Mouse (Mus musculus) megakaryocyte, embryonic 14.5 days (primary cell): ENCODE measurements around the gene Ccdc138.

Source experiments
- FLI1 ChIP-seq: IDR thresholded peaks from 2 replicates; pipeline ENCODE4 v1.6.1; 2012; ENCODE audit warnings: low read length, inconsistent platforms, mixed read lengths
- GATA1 ChIP-seq: IDR thresholded peaks from 3 replicates; pipeline ENCODE4 v1.6.1; 2012; ENCODE audit warnings: mixed read lengths, low read length, inconsistent platforms, borderline replicate concordance

GRCm38 (mm10) chr10:58540613-58541012 is 42.9 kb downstream of the Ccdc138 start:
- TF ChIP-seq GATA1 = no peak
- TF ChIP-seq FLI1 = no peak
